Mouse (Mus musculus) limb, embryonic 13.5 days (tissue): ENCODE data around the gene Pdzph1. TPM values are rescaled to one million over a fixed set of nuclear protein-coding genes. Genes with fewer than 3 reads are reported as not detected.

Experiments used
- polyA plus RNA-seq: library from polyadenylated mRNA; unstranded; fragments of >200 nt; fragmentation: Nextera tagmentation; extraction: Ambion mirVana; gene quantifications from 2 replicates; pipeline ENCODE4 v1.2.1, GENCODE M21; 2015

Gene Pdzph1
- polyA plus RNA-seq, 1 experiment from 2014 or later, result 0.34 TPM

Other genes with a start within 250 kb of the Pdzph1 start
- 6.3 and 6.4 TPM in 2 replicates for gene Nudt12, start 22.0 kb upstream of the Pdzph1 start, polyA plus RNA-seq